Mouse (Mus musculus) activated CD4-positive, CD25-positive, alpha-beta regulatory T cell, adult 9 weeks (primary cell): ENCODE data around the gene Zcchc13. TPM values are rescaled to one million over a fixed set of nuclear protein-coding genes. Genes with fewer than 3 reads are reported as not detected.

Source experiments
- polyA plus RNA-seq: library from polyadenylated mRNA; unstranded; fragments of 100-300 nt; shearing (Covaris generic); gene quantifications from one replicate; pipeline ENCODE4 v1.2.1, GENCODE M21; 2017

Gene Zcchc13
- polyA plus RNA-seq = not detected

GRCm38 (mm10) chrX:103630303-103630702 lies at the start of gene Zcchc13:
Gene Zcchc13 (plus strand): TSS chrX:103630586.

Other genes with a start within 250 kb of the Zcchc13 start
- 0.46 TPM for gene Tsx, start 216.1 kb upstream of the Zcchc13 start, polyA plus RNA-seq
- not detected for gene Gm26992, start 208.6 kb upstream of the Zcchc13 start, polyA plus RNA-seq
- 0.21 TPM for gene Slc16a2, start 191.4 kb downstream of the Zcchc13 start, polyA plus RNA-seq